Comparison of ENCODE assay signal across 7 mouse cellular contexts in genomic region chrX:150458766-150459350, GRCm38 (mm10). TPM values are rescaled to one million over a fixed set of nuclear protein-coding genes. Genes with fewer than 3 reads are reported as not detected.
A peak's percentile ranks its signal among the peaks of the same experiment; 100 is the strongest.
DNase-seq lines count a peak whose midpoint lies in the region; ATAC-seq lines count a peak whose summit lies in the region.

Gene Tmem29 (minus strand): TSS chrX:150459154.

- H3K9ac ChIP-seq in intestine, embryonic 16.5 days (ENCODE audit: low read depth, low read length) = peak within 1 kb of the TSS; percentile 67
- peak within 1 kb of the TSS; percentile 55 for H3K9ac ChIP-seq in midbrain, embryonic 11.5 days (ENCODE audit: low read length)

- no peaks in the 10 kb centered on the region for H3K4me1 ChIP-seq in intestine, embryonic 16.5 days (ENCODE audit: control insufficient read depth, insufficient read depth, low read length)
- H3K4me1 ChIP-seq in midbrain, embryonic 11.5 days (ENCODE audit: control insufficient read depth, insufficient read depth, low read length) = no peaks in the 10 kb centered on the region

- H3K36me3 ChIP-seq in intestine, embryonic 16.5 days (ENCODE audit: control insufficient read depth, insufficient read depth, low read length) = no peaks in the 10 kb centered on the region
- H3K36me3 ChIP-seq in midbrain, embryonic 11.5 days (ENCODE audit: control insufficient read depth, insufficient read depth, low read length) = no peaks in the 10 kb centered on the region

- no peaks in the 10 kb centered on the region for H3K9me3 ChIP-seq in intestine, embryonic 16.5 days (ENCODE audit: control insufficient read depth, low read length)
- no peaks in the 10 kb centered on the region for H3K9me3 ChIP-seq in midbrain, embryonic 11.5 days (ENCODE audit: control insufficient read depth, low read length)

- intact Hi-C loops in left cerebral cortex, postnatal 36 days (cut with DNase I) = loop anchor here (2.0 kb wide), 1 partner anchor 18 kb away; no protein-coding TSS in a partner anchor

- peak within 1 kb of the TSS; percentile 45; the same call in 1 of the 2 replicates for H3K27ac ChIP-seq in intestine, embryonic 16.5 days (ENCODE audit: low read length)
- peak within 1 kb of the TSS; percentile 44; the same call in 1 of the 2 replicates for H3K27ac ChIP-seq in midbrain, embryonic 11.5 days (ENCODE audit: low read depth, low read length)

- WGBS in intestine, embryonic 16.5 days = under 1% methylated on average over 30 of the region's 30 CpGs
- WGBS in midbrain, embryonic 11.5 days = 2% methylated on average over 30 of the region's 30 CpGs

- H3K4me2 ChIP-seq in intestine, embryonic 16.5 days (ENCODE audit: low read depth, low read length) = peak within 1 kb of the TSS; percentile 44
- H3K4me2 ChIP-seq in midbrain, embryonic 11.5 days = peak within 1 kb of the TSS; percentile 33

- peak within 1 kb of the TSS; percentile 53 for H3K4me3 ChIP-seq in intestine, embryonic 16.5 days (ENCODE audit: low read length)
- H3K4me3 ChIP-seq in midbrain, embryonic 11.5 days (ENCODE audit: low read depth, low read length) = peak within 1 kb of the TSS; percentile 36

- H3K27me3 ChIP-seq in intestine, embryonic 16.5 days (replicated peaks; ENCODE audit: control insufficient read depth, insufficient read depth, low read length) = no peaks in the 10 kb centered on the region
- H3K27me3 ChIP-seq in midbrain, embryonic 11.5 days (ENCODE audit: control insufficient read depth, insufficient read depth, low read length) = no peaks in the 10 kb centered on the region

- peak; percentile 92 for DNase-seq in adrenal gland, adult 2 months
- peak; percentile 75 for DNase-seq in embryo, embryonic 11.5 days (ENCODE audit: low read depth, low spot score)
- DNase-seq in gastrocnemius, postnatal 4 days (ENCODE audit: low spot score in 2 of 2) = peak; percentile 74 to 83
- peak; percentile 81 to 92 for DNase-seq in left cerebral cortex, postnatal 36 days (ENCODE audit: low spot score in 2 of 2)
- peak; percentile 97 for DNase-seq in midbrain, embryonic 11.5 days (ENCODE audit: low spot score, missing footprints)
- peak; percentile 89 for DNase-seq in skeletal muscle tissue, adult 2 months (ENCODE audit: low read depth, low spot score)

- ATAC-seq in intestine, embryonic 16.5 days = peak; percentile 99
- ATAC-seq in midbrain, embryonic 11.5 days (ENCODE audit: low FRiP score) = peak; percentile 96

RNA-seq across cellular contexts. Expression of gene Tmem29, which starts in this region (rescaled TPM):
- total RNA-seq in adrenal gland, adult 2 months (2021) = 10 to 100 TPM; 17.4 to 31.8 TPM
- 1.00 and 1.1 TPM in 2 replicates for polyA plus RNA-seq in adrenal gland, adult 2 months (2012; rRNA removed)
- total RNA-seq in gastrocnemius, postnatal 4 days (2021) = 10 to 100 TPM in 1 of 2 experiments, 1 to 10 TPM in 1; 7.2 to 10.0 TPM
- polyA plus RNA-seq in intestine, embryonic 16.5 days (2015; fragmentation: Nextera tagmentation; extraction: Ambion mirVana) = 23.2 and 25.8 TPM in 2 replicates
- 10 to 100 TPM; 35.6 to 45.2 TPM for total RNA-seq in left cerebral cortex, postnatal 36 days (2021)
- polyA plus RNA-seq in midbrain, embryonic 11.5 days (2014; fragmentation: Nextera tagmentation; extraction: Ambion mirVana) = 44.8 and 48.5 TPM in 2 replicates

Comparison
In these comparisons a context has a peak if more than half of its experiments do, and no peak if none do; other contexts are left out.
1. Peak in every context shown above with its lines: DNase-seq, ATAC-seq, H3K4me3 ChIP-seq and H3K27ac ChIP-seq.
2. RNA of gene Tmem29 (polyA plus RNA-seq): 44.8 to 48.5 TPM in midbrain, embryonic 11.5 days and 23.2 to 25.8 TPM in intestine, embryonic 16.5 days; 1.00 to 1.1 TPM in adrenal gland, adult 2 months; every median in the first group is over 10 times any median in the second.